Mouse (Mus musculus) CD4-positive, CD25-positive, alpha-beta regulatory T cell, adult 4 months (primary cell): ENCODE data around the gene Aspm. TPM values are rescaled to one million over a fixed set of nuclear protein-coding genes. Genes with fewer than 3 reads are reported as not detected.
"Not testable (repeated sequence)": the region's sequence is repeated elsewhere in the genome, so short reads cannot be mapped to it uniquely, and the experiment has no call there.

Experiments
- ATAC-seq: one replicate; pipeline ENCODE4 v1.8.0; 2017
- polyA plus RNA-seq, 2 experiments: library from polyadenylated mRNA; unstranded; fragments of 100-300 nt; shearing (Covaris generic); gene quantifications; one replicate each; pipeline ENCODE4 v1.2.1; 2017

Aspm gene
- 1 to 10 TPM in 1 of 2 experiments, under 1 TPM in 1; 0.56 to 2.0 TPM for polyA plus RNA-seq

DNA sequence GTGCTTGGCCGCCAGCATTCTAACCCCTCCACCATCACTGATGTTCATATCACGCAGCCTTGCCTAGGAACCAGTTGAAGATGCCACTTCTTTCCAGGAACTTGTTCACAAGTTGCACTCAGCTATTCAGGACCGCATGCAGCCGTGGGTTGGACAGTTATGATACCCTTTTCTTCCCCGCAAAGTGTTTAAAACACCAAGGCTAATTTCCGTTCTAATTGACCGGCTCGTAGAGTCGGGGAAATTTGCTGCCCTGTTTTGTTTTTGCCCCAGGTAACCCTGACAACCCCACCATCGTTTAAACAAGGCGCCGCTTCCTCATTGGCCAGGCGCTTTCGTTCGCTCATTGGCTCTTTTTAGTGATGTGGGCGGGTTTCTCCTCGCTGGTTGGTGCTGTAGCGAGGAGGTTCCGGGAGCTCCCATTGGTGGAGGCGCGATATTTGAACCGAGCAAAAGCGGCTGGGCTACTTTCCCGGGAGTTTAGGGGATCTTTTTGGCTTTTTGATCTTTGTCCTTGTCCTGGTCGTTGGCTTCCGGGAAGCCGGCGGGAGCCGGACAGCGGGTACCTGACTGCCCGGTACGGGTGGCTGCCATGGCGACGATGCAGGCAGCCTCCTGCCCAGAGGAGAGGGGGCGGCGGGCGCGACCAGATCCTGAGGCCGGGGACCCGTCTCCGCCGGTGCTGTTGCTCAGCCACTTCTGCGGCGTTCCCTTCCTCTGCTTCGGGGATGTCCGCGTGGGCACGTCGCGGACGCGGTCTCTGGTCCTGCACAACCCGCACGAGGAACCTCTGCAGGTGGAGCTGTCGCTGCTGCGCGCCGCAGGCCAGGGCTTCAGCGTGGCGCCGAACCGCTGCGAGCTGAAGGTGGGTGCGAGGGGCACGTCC is at the start of gene Aspm:
Aspm (plus strand) TSS at position 433 of the 886 bp plus-strand sequence.
- peak; percentile 99 for ATAC-seq

- no peak for ATAC-seq
Measured at GRCm38 (mm10) chr1:139405766-139406165, 48.8 kb upstream of the Aspm start.

GRCm38 (mm10) chr1:139407701-139408100 is 46.9 kb upstream of the Aspm start:
- ATAC-seq = peak; percentile 41

- ATAC-seq = not testable (repeated sequence)
Measured at GRCm38 (mm10) chr1:139412365-139412764, 42.2 kb upstream of the Aspm start.

GRCm38 (mm10) chr1:139413465-139413864 is 41.1 kb upstream of the Aspm start:
- peak; percentile 82 for ATAC-seq

- peak; percentile 20 for ATAC-seq
Measured at GRCm38 (mm10) chr1:139421521-139421874, 33.1 kb upstream of the Aspm start.

- ATAC-seq = peak; percentile 83
Measured at GRCm38 (mm10) chr1:139421875-139422791, 32.4 kb upstream of the Aspm start, which contains the start of gene Zbtb41. Gene Zbtb41 (plus strand): TSS chr1:139422288.

- no peak for ATAC-seq
Measured at GRCm38 (mm10) chr1:139422941-139423340, 31.6 kb upstream of the Aspm start.

DNA sequence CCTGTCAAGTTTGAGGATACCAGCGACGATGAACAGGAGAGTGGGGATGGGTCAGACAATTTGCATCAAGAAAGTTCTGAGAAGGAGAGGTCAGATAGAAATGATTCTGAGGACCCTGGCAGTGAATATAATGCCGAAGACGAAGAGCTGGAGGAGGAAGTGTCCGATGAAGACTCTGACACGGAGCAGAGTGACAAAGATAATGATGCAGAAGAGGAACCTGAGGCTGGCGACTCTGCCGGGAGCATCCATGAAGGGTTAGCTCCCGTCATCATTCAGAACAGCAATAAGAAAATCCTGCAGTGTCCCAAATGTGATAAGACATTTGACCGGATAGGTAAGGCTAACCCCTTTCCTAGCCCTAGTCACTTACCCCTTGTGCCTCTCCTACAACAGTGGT is 30.6 kb upstream of the Aspm start:
- ATAC-seq = no peak

DNA sequence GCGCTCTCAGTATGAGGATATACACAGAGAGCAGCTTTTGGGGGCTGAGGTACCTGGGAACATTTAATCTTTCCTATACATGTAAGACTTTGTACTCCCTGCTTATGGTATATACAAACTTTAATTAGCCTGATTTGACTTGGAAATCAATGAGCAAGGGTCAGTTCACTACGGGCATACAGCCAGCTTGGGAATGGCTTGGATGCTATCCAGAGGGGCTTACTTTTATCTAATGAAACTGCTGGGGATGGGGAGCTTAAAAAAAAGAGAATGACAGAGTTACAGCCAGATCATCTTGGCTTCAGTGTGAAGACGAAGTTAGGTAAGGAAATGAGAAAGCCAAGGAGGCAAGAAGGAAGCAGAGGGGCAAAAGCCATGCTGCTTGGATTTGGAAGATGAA is 29.6 kb upstream of the Aspm start:
- no peak for ATAC-seq

DNA sequence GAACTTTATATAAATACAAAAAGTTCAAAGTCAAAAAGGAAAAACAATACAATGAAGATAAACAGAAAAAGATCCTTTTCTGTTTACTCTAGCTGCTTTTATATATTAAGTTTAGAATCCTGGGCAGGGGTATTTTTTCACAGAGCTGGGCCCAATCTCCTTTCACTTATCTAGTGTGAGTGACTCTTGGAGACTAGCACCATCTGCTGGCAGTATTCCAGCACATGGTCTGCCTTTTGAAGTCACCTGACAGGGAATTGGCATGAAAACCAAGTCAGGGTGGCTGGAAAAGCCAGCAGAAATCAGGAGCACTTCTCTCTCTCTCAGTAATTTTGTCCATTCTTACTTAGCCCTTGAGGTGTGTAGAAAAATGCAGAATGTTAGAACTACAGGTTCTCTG is 16.2 kb upstream of the Aspm start:
- peak; percentile 82 for ATAC-seq

GRCm38 (mm10) chr1:139443103-139443502 is 11.5 kb upstream of the Aspm start:
- not testable (repeated sequence) for ATAC-seq

GRCm38 (mm10) chr1:139455226-139455869 is 776 bp downstream of the Aspm start:
- ATAC-seq = no peak

DNA sequence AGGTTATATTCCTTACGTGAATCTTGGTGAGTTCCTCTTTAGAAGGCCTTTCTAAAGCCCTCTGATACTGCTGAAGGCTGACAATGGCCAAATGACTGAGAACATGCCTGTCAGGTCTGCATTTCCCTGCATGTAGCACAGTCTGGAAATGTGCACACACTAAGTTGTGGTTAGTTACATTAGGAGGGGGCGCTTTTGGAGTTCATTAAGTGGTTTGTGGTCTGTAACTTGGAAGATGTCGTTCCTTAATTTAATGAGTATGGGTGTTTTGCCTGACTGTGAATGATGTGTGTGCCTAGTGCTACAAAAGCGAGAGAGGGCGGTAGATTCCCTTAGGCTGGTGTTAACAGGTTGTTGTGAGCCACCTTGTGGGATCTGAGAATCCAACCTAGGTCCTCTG is 6.2 kb downstream of the Aspm start:
- ATAC-seq = no peak

DNA sequence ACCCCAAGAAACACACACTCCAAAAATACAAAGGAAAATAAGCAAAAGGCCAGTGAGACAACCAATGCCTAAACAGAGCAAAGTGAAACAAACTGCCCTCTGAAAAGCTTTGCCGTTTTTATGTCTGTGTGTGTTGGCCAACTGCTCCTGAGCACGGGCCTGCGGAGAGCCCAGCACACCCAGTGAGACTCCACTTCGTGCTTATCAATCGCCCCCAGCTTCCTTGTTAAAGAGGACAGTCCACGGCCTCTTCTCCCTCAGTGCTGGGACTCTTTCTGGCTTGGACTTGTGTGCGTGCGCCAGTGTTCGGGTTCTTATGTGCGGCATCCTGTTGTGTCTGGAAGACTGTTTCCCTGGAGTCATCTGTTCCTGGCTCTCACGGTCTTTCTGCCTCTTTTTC is 11.4 kb downstream of the Aspm start:
- ATAC-seq = no peak

DNA sequence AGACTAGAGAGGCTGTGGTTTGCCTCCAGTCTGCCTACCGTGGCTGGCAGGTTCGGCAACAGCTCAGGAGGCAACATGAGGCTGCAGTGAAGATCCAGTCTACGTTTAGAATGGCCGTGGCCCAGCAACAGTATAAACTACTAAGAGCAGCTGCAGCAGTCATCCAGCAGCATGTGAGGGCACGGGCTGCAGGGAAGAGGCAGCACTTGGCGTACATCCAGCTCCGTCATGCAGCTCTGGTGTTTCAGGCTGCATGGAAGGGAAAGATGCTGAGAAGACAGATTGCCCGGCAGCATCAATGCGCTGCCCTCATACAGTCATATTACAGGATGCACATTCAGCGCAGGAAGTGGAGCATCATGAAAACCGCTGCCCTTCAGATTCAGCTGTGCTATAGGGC is 24.3 kb downstream of the Aspm start:
- no peak for ATAC-seq

DNA sequence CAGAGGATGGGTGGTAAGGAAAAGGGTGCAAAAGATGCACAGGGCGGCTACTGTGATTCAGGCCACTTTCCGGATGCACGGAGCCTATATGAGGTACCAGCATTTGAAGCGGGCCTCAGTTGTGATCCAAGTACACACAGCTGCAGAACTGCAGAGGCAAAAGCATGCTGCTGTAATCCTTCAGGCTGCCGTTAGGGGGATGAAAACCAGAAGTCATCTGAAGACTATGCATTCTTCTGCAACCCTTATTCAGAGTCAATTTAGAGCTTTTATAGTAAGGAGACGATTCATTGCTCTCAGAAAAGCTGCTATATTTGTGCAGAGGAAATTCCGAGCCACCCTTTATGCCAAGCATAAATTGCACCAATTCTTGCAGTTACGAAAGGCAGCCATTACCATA is 25.7 kb downstream of the Aspm start:
- no peak for ATAC-seq

DNA sequence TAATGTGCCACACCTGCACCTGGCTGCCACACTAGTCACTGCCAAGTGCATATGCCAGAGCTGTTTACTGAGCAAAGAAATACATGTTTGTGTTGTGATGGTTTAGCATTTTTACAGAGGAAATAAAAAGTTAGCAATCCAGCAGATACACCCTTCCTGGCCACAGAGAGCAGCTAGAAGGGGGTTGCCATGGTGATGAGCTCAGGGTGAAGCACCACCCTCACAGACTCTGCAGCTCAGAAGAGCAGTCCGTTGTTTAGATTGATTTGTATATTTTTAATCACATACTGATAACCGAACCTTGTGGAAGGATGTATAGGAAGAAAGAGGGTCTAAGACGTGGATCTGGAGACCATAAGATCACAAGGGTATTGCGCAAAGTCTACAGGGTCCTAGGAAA is 26.6 kb downstream of the Aspm start:
- peak; percentile 74 for ATAC-seq

- no peak for ATAC-seq
Measured at GRCm38 (mm10) chr1:139494630-139495029, 40.1 kb downstream of the Aspm start.

DNA sequence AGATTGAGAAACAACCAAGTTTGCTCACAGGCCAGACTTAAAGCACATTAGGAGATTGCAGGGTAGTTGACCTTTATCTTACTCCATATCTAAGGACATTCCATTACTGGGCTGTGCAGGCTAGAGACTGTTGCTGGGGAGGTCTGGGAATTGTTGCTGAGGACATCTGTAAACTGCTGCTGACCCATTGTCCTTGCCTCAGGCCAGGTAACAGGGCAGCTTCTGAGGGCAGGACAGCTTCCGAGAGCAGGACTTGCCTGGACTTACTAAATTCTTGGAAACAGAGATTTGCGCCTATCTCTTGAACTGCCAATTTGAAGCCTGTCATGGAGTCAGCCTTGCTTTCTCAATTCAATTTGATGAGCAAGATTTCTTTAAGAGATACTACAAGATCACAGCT is 40.8 kb downstream of the Aspm start:
- no peak for ATAC-seq

- no peak for ATAC-seq
Measured at GRCm38 (mm10) chr1:139496212-139496611, 41.6 kb downstream of the Aspm start.

GRCm38 (mm10) chr1:139499751-139500150 is 45.2 kb downstream of the Aspm start:
- no peak for ATAC-seq

GRCm38 (mm10) chr1:139501258-139501752 is 46.7 kb downstream of the Aspm start, which contains the start of gene F13b:
Gene F13b (plus strand): TSS chr1:139501702.
- no peak for ATAC-seq
